Mouse (Mus musculus) testis, adult 2 months (tissue): ENCODE data around the gene Trib3.

Experiments used
- CTCF ChIP-seq: fragments of 200-500 bp; IDR thresholded peaks from 2 replicates; pipeline ENCODE4 v1.5.1; 2012; ENCODE audit warnings: low read depth, mild to moderate bottlenecking, inconsistent platforms, low read length, moderate library complexity; ENCODE audit not compliant: control insufficient read depth, insufficient read depth, insufficient replicate concordance
- POLR2A ChIP-seq: fragments of 200-500 bp; IDR thresholded peaks from 2 replicates; pipeline ENCODE4 v1.6.1; 2012; ENCODE audit warnings: low read depth, mild to moderate bottlenecking, inconsistent platforms, low read length, moderate library complexity; ENCODE audit not compliant: control insufficient read depth

DNA sequence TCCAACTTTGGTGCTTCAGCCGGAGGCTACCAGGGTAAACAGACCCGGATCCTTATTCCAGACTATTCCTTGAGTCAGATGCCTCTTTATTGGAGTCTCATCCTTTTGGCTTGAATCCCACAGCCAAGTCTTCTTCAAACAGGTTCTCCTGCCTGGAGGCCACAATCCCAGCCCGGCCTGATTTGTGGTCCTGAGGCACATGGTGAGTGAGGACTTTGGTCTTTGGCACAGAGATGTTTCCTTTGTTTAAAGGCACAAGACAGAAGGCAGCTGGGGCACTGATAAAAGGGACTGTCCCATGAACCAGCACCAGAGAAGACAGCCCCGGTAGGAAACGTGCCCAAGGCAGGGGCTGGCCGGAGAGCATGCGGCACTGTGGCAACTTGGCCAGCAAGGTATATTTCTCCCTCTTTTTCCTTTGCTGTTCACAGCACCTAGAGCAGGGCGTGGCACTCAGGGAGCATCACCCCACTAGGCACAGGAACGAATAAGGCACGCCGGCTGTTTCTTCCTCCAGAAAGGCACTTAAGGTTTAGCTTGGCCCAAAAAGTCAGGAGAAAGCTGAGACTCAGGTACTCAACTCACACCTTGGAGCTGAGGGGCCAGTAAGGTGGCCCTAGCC, 6.1 kb downstream of the Trib3 start:
- TF ChIP-seq POLR2A: no peak
- TF ChIP-seq CTCF: no peak
